Mouse (Mus musculus): Measurements from ENCODE around the gene Hdac11. TPM values are rescaled to one million over a fixed set of nuclear protein-coding genes. Genes with fewer than 3 reads are reported as not detected.
"Not testable (repeated sequence)": the region's sequence is repeated elsewhere in the genome, so short reads cannot be mapped to it uniquely, and the experiment has no call there.

The Hdac11 gene
- polyA plus RNA-seq, 1 experiment from 2014 or later, result 15.3 TPM

GRCm38 (mm10) chr6:91192851-91193545, 36.5 kb downstream of the Hdac11 start:
- Histone ChIP-seq H3K4me1 (no peaks in the 10 kb centered on the region), H3K4me3 (no peak overlapping the region), H3K9ac (no peak overlapping the region), H3K27me3 (peaks cover 4% of the 10 kb centered on the region; the same call in 1 of the 2 replicates), H3K27ac (no peak overlapping the region), H3K9me3 (replicated peaks) (no peaks in the 10 kb centered on the region), H3K36me3 (ENCODE audit: poor library complexity, severe bottlenecking) (no peaks in the 10 kb centered on the region), H3K4me2 (no peak overlapping the region)
- 84% methylated on average over 1 of the region's 1 CpGs for WGBS
- no peak for ATAC-seq

- H3K4me3 ChIP-seq, result no peak overlapping the region
- no peaks in the 10 kb centered on the region for H3K36me3 ChIP-seq (ENCODE audit: poor library complexity, severe bottlenecking)
- peaks cover 27% of the 10 kb centered on the region for H3K4me1 ChIP-seq
- H3K9ac ChIP-seq, result no peak overlapping the region
- no peak overlapping the region for H3K4me2 ChIP-seq
- WGBS, result 68% methylated on average over 2 of the region's 2 CpGs
- no peak overlapping the region for H3K27ac ChIP-seq
- peaks cover 10% of the 10 kb centered on the region; the same call in 1 of the 2 replicates for H3K27me3 ChIP-seq
- no peaks in the 10 kb centered on the region for H3K9me3 ChIP-seq (replicated peaks)
- peak; percentile 19; the same call in 1 of the 2 replicates for ATAC-seq
Observed at GRCm38 (mm10) chr6:91198456-91198855, 42.0 kb downstream of the Hdac11 start.

GRCm38 (mm10) chr6:91200429-91201188, 44.1 kb downstream of the Hdac11 start:
- H3K36me3 ChIP-seq (ENCODE audit: poor library complexity, severe bottlenecking), result no peaks in the 10 kb centered on the region
- peak overlapping the region; percentile 70 for H3K27ac ChIP-seq
- 14% methylated on average over 8 of the region's 8 CpGs for WGBS
- H3K4me2 ChIP-seq, result no peak overlapping the region
- H3K4me3 ChIP-seq, result no peak overlapping the region
- no peak overlapping the region for H3K9ac ChIP-seq
- peak; percentile 84 for ATAC-seq
- no peaks in the 10 kb centered on the region for H3K9me3 ChIP-seq (replicated peaks)
- peaks cover 27% of the 10 kb centered on the region for H3K4me1 ChIP-seq
- peaks cover 10% of the 10 kb centered on the region; the same call in 1 of the 2 replicates for H3K27me3 ChIP-seq

- Histone ChIP-seq H3K9ac (no peak overlapping the region), H3K4me2 (no peak overlapping the region), H3K4me3 (no peak overlapping the region), H3K9me3 (replicated peaks) (no peaks in the 10 kb centered on the region), H3K4me1 (peaks cover 27% of the 10 kb centered on the region), H3K27ac (no peak overlapping the region), H3K36me3 (ENCODE audit: poor library complexity, severe bottlenecking) (no peaks in the 10 kb centered on the region), H3K27me3 (peaks cover 10% of the 10 kb centered on the region; the same call in 1 of the 2 replicates)
- ATAC-seq, result no peak
- 86% methylated on average over 8 of the region's 8 CpGs for WGBS
Observed at GRCm38 (mm10) chr6:91201881-91202341, 45.4 kb downstream of the Hdac11 start.

- Histone ChIP-seq H3K4me3 (no peak overlapping the region), H3K27ac (no peak overlapping the region), H3K4me1 (peaks cover 27% of the 10 kb centered on the region), H3K4me2 (no peak overlapping the region), H3K9me3 (replicated peaks) (no peaks in the 10 kb centered on the region), H3K36me3 (ENCODE audit: poor library complexity, severe bottlenecking) (no peaks in the 10 kb centered on the region), H3K27me3 (peaks cover 10% of the 10 kb centered on the region; the same call in 1 of the 2 replicates), H3K9ac (no peak overlapping the region)
- 85% methylated on average over 4 of the region's 4 CpGs for WGBS
- no peak for ATAC-seq
Observed at GRCm38 (mm10) chr6:91202571-91202970, 46.1 kb downstream of the Hdac11 start.

- no peak for ATAC-seq
- no peaks in the 10 kb centered on the region for H3K36me3 ChIP-seq (ENCODE audit: poor library complexity, severe bottlenecking)
Observed at GRCm38 (mm10) chr6:91205346-91205745, 48.9 kb downstream of the Hdac11 start.

GRCm38 (mm10) chr6:91205791-91206190, 49.3 kb downstream of the Hdac11 start:
- Histone ChIP-seq H3K27ac (no peak overlapping the region), H3K4me3 (no peak overlapping the region), H3K9me3 (replicated peaks) (no peaks in the 10 kb centered on the region), H3K36me3 (ENCODE audit: poor library complexity, severe bottlenecking) (no peaks in the 10 kb centered on the region), H3K27me3 (peaks cover 5% of the 10 kb centered on the region; the same call in 1 of the 2 replicates), H3K4me2 (no peak overlapping the region), H3K4me1 (peaks cover 11% of the 10 kb centered on the region), H3K9ac (no peak overlapping the region)
- 84% methylated on average over 5 of the region's 5 CpGs for WGBS
- no peak for ATAC-seq

More at GRCm38 (mm10) chr6:91205346-91205745, 48.9 kb downstream of the Hdac11 start:
- Histone ChIP-seq H3K9ac (no peak overlapping the region), H3K9me3 (replicated peaks) (no peaks in the 10 kb centered on the region), H3K27me3 (0 out of 2 replicates have a peak, but pooled peaks cover under 1% of the 10 kb centered on the region), H3K27ac (no peak overlapping the region), H3K4me1 (peaks cover 15% of the 10 kb centered on the region), H3K4me3 (no peak overlapping the region), H3K4me2 (no peak overlapping the region)
- WGBS, result 83% methylated on average over 3 of the region's 3 CpGs

- ATAC-seq, result no peak
- no peak overlapping the region for H3K27ac ChIP-seq
- no peaks in the 10 kb centered on the region for H3K36me3 ChIP-seq (ENCODE audit: poor library complexity, severe bottlenecking)
- 72% methylated on average over 3 of the region's 3 CpGs for WGBS
- no peak overlapping the region for H3K4me3 ChIP-seq
- no peak overlapping the region for H3K9ac ChIP-seq
- no peaks in the 10 kb centered on the region for H3K9me3 ChIP-seq (replicated peaks)
- H3K4me1 ChIP-seq, result peaks cover 2% of the 10 kb centered on the region; the same call in 1 of the 2 replicates
- H3K27me3 ChIP-seq, result peaks cover 13% of the 10 kb centered on the region
- H3K4me2 ChIP-seq, result no peak overlapping the region
Observed at GRCm38 (mm10) chr6:91207491-91207890, 51.0 kb downstream of the Hdac11 start.

GRCm38 (mm10) chr6:91209780-91210179, 53.3 kb downstream of the Hdac11 start:
- 8% methylated on average over 2 of the region's 2 CpGs for WGBS
- no peak for ATAC-seq
- H3K4me1 ChIP-seq, result peaks cover 12% of the 10 kb centered on the region

GRCm38 (mm10) chr6:91210852-91211251, 54.4 kb downstream of the Hdac11 start:
- Histone ChIP-seq H3K4me1 (peaks cover 12% of the 10 kb centered on the region), H3K27me3 (peaks cover 21% of the 10 kb centered on the region), H3K27ac (no peak overlapping the region), H3K9ac (no peak overlapping the region), H3K4me3 (no peak overlapping the region), H3K36me3 (ENCODE audit: poor library complexity, severe bottlenecking) (no peaks in the 10 kb centered on the region), H3K4me2 (no peak overlapping the region), H3K9me3 (replicated peaks) (no peaks in the 10 kb centered on the region)
- WGBS, result 89% methylated on average over 3 of the region's 3 CpGs
- no peak for ATAC-seq

More at GRCm38 (mm10) chr6:91209780-91210179, 53.3 kb downstream of the Hdac11 start:
- no peak overlapping the region for H3K4me3 ChIP-seq
- H3K27me3 ChIP-seq, result peaks cover 21% of the 10 kb centered on the region
- peak overlapping the region; percentile 2; the same call in 1 of the 2 replicates for H3K27ac ChIP-seq
- no peak overlapping the region for H3K9ac ChIP-seq
- H3K36me3 ChIP-seq (ENCODE audit: poor library complexity, severe bottlenecking), result no peaks in the 10 kb centered on the region
- H3K4me2 ChIP-seq, result no peak overlapping the region
- no peaks in the 10 kb centered on the region for H3K9me3 ChIP-seq (replicated peaks)

GRCm38 (mm10) chr6:91212155-91212554, 55.7 kb downstream of the Hdac11 start, which contains the start of gene Fbln2:
Gene Fbln2, plus strand, starts transcription at chr6:91212455.
- Histone ChIP-seq H3K9ac (peak within 1 kb of the TSS; percentile 58), H3K4me2 (peak within 1 kb of the TSS; percentile 66), H3K4me1 (peaks cover 12% of the 10 kb centered on the region), H3K27me3 (peaks cover 21% of the 10 kb centered on the region), H3K4me3 (peak within 1 kb of the TSS; percentile 37)
- not testable (repeated sequence) for H3K36me3 ChIP-seq (ENCODE audit: poor library complexity, severe bottlenecking); ATAC-seq; H3K27ac ChIP-seq; H3K9me3 ChIP-seq (replicated peaks)

GRCm38 (mm10) chr6:91212571-91212970, 56.1 kb downstream of the Hdac11 start:
- ATAC-seq, result peak; percentile 85
- peak overlapping the region; percentile 37 for H3K4me3 ChIP-seq
- H3K27me3 ChIP-seq, result peaks cover 21% of the 10 kb centered on the region
- H3K27ac ChIP-seq, result no peak overlapping the region
- H3K4me2 ChIP-seq, result peak overlapping the region; percentile 66
- H3K36me3 ChIP-seq (ENCODE audit: poor library complexity, severe bottlenecking), result no peaks in the 10 kb centered on the region
- peaks cover 12% of the 10 kb centered on the region for H3K4me1 ChIP-seq
- whole genome bisulfite sequencing, result under 1% methylated on average over 29 of the region's 29 CpGs
- H3K9me3 ChIP-seq (replicated peaks), result no peaks in the 10 kb centered on the region
- H3K9ac ChIP-seq, result peak overlapping the region; percentile 58
